Mouse (Mus musculus) bone marrow, adult 2 months (tissue): ENCODE data around the gene Zfp36.

ENCODE experiments used
- CTCF ChIP-seq: fragments of 200-500 bp; IDR thresholded peaks from 2 replicates; pipeline ENCODE4 v1.5.1; 2011; ENCODE audit warnings: low read length, control low read depth; ENCODE audit not compliant: control insufficient read depth, insufficient read depth
- POLR2A ChIP-seq: fragments of 200-500 bp; IDR thresholded peaks from 2 replicates; pipeline ENCODE4 v1.6.1; 2011; ENCODE audit warnings: low read depth, mild to moderate bottlenecking, control low read depth, low read length, borderline replicate concordance; ENCODE audit not compliant: control insufficient read depth

DNA sequence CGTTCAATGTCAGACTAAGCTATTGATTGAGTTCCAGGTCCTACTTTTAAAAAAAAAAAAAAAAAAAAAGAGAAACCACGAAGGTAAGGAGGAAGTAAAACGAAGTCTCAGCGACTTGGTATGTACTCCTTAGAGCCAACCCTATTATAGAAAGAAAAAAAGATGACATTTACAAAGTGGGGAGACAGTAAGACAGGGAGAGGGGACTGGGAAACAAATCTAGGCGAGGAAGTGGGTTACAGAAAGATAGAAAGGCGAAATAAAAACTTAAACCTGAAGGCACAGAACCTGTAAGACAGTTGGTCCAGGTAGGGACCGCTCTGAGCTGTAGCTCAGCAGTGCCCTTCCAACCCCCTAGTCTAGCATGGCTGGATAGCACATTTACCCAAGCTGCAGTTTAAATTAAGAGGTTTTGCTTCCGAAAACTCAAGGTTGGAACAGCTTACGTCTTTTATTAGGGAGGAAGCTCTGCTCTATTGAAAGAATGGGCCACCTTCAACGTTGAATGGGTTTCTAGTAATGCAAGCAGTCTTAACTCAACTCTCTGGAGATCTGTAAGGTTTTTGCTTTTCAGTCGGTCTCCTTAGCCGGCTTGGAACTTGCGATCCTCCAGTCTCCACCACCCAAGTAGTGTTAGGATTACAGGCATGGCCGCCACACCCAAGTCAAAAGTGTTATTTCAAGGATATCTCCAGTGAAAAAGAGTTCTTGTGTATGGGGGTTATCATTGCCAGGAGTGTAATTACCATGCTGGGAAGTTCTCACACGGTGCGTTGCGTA, at the start of gene Zfp36:
- TF ChIP-seq POLR2A (no peak), CTCF (no peak)
